Mouse (Mus musculus) embryonic facial prominence, embryonic 13.5 days (tissue): ENCODE data around the gene Colq. TPM values are rescaled to one million over a fixed set of nuclear protein-coding genes. Genes with fewer than 3 reads are reported as not detected.

ENCODE experiments used
- ATAC-seq: fragments of 200-750 bp; cut with Nextera tagmentation; 2 replicates; pipeline ENCODE4 v1.8.0; 2017; ENCODE audit warnings: low read depth; ENCODE audit not compliant: insufficient number of reproducible peaks, insufficient read depth, low FRiP score, low TSS enrichment
- H3K27ac ChIP-seq: fragments of 300-500 bp; sonication (generic); 2 replicates; pipeline ENCODE4 v1.5.1; 2015; ENCODE audit warnings: moderate library complexity, mild to moderate bottlenecking, inconsistent platforms
- H3K27me3 ChIP-seq: fragments of 300-500 bp; sonication (generic); 2 replicates; pipeline ENCODE4 v1.6.1; 2015; ENCODE audit warnings: mild to moderate bottlenecking, inconsistent platforms
- H3K36me3 ChIP-seq: fragments of 300-500 bp; sonication (generic); 2 replicates; pipeline ENCODE4 v1.6.1; 2015; ENCODE audit warnings: mild to moderate bottlenecking, inconsistent platforms
- H3K4me1 ChIP-seq: fragments of 300-500 bp; sonication (generic); 2 replicates; pipeline ENCODE4 v1.6.1; 2015; ENCODE audit warnings: inconsistent platforms
- H3K4me2 ChIP-seq: fragments of 300-500 bp; sonication (generic); 2 replicates; pipeline ENCODE4 v1.6.1; 2015; ENCODE audit warnings: moderate library complexity, mild to moderate bottlenecking, inconsistent platforms
- H3K4me3 ChIP-seq: fragments of 300-500 bp; sonication (generic); 2 replicates; pipeline ENCODE4 v1.5.1; 2015; ENCODE audit warnings: mild to moderate bottlenecking, inconsistent platforms
- H3K9ac ChIP-seq: fragments of 300-500 bp; sonication (generic); 2 replicates; pipeline ENCODE4 v1.6.1; 2015; ENCODE audit warnings: mild to moderate bottlenecking, inconsistent platforms
- H3K9me3 ChIP-seq: fragments of 300-500 bp; sonication (generic); 2 replicates; pipeline ENCODE4 v1.6.1; 2016; ENCODE audit warnings: inconsistent platforms
- WGBS: fragments of 180-500 bp; shearing (Covaris S2); methylation state at CpG from one replicate; pipeline ENCODE4 v1.1.7; 2015; ENCODE audit warnings: mixed read lengths; 5-methylcytosine and 5-hydroxymethylcytosine counted together
- polyA plus RNA-seq: library from polyadenylated mRNA; unstranded; fragments of >200 nt; fragmentation: Nextera tagmentation; extraction: Ambion mirVana; gene quantifications from 2 replicates; pipeline ENCODE4 v1.2.1, GENCODE M21; 2015

Colq gene
- polyA plus RNA-seq, 1 experiment from 2014 or later: 0.39 TPM

DNA sequence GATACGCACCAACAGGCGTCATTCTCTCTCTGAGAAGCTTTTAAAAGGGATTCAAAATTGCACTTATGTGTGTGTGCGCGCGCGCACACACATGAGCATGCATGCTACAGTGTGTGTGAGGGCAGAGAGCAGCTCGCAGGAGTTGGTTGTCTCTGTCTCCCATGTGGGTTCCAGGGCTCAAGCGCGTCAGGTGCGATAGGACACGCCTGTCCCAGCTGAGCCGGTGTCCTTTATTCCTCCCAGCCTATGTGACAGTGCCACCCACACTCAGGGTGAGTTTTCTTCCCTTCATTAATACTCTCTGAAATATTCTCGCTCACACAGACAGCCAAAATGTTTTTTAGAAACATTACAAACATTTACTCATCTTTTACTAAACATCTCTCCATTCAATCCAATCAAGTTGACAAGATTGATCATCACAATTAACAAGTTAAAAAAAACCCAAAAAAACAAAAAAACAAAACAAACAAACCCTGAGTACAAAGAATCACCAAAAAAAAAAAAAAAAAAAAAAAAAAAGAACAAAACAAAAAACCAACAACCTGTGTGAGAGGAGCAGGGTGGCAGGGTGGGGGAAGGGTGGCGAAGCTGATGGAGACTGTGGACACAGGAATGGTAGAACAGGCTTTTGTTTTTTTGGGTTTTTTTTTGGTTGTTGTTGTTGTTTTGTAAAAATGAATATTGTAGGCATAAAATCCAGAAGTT is 10.9 kb upstream of the Colq start:
- Histone ChIP-seq H3K27ac (no peak overlapping the region), H3K4me1 (no peaks in the 10 kb centered on the region), H3K27me3 (no peaks in the 10 kb centered on the region), H3K36me3 (no peaks in the 10 kb centered on the region), H3K4me3 (no peak overlapping the region), H3K9me3 (no peaks in the 10 kb centered on the region), H3K4me2 (no peak overlapping the region), H3K9ac (no peak overlapping the region)
- no peak for ATAC-seq
- WGBS: 91% methylated on average over 14 of the region's 14 CpGs

DNA sequence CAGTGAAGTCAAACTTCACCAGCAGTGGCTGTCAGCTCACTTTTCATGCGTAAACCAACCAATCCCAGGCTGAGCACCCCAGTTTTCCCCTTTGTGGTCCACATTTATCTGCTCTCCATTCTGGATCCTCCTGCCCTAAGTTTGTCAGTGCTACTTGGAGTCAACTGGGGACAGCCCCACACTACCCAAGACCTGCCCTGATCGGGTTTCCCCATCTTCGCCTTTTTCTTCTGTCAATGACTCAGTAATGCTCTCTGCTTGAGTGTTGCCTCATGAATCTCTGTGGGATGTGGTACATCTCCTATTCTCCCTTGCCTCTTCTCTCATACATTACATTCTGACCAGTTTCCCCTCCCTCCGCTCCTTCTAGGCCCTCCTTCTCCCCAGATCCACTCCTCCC is 6.3 kb upstream of the Colq start:
- Histone ChIP-seq H3K4me3 (no peak overlapping the region), H3K4me2 (no peak overlapping the region), H3K9me3 (no peaks in the 10 kb centered on the region), H3K36me3 (no peaks in the 10 kb centered on the region), H3K9ac (no peak overlapping the region), H3K4me1 (0 out of 2 replicates have a peak, but pooled peaks cover 3% of the 10 kb centered on the region), H3K27me3 (no peaks in the 10 kb centered on the region), H3K27ac (no peak overlapping the region)
- WGBS: 91% methylated on average over 4 of the region's 4 CpGs
- no peak for ATAC-seq

DNA sequence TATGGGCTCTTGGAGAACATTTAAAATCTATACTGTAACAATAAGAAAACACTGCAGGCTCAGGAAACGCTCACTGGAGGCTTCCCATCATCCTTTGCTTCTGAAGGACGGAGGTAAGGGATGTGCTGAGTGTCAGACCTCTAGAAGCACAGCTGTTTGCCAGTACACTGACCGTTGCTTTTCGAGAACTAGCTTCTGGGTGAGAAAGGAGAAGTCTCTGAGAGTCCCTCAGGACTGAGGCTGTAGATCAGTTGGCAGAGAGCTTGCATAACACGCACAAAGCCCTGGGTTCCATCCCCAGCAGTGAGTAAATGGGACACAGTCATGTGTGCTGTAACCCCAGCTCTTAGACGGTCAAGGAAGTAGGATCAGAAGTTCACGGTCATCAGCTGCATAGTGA is 5.3 kb upstream of the Colq start:
- ATAC-seq: no peak
- no peak overlapping the region for H3K4me3 ChIP-seq
- no peak overlapping the region for H3K9ac ChIP-seq
- no peaks in the 10 kb centered on the region for H3K36me3 ChIP-seq
- H3K9me3 ChIP-seq: no peaks in the 10 kb centered on the region
- no peak overlapping the region for H3K4me2 ChIP-seq
- H3K27me3 ChIP-seq: no peaks in the 10 kb centered on the region
- 81% methylated on average over 7 of the region's 7 CpGs for WGBS
- H3K27ac ChIP-seq: no peak overlapping the region
- H3K4me1 ChIP-seq: 0 out of 2 replicates have a peak, but pooled peaks cover 3% of the 10 kb centered on the region

DNA sequence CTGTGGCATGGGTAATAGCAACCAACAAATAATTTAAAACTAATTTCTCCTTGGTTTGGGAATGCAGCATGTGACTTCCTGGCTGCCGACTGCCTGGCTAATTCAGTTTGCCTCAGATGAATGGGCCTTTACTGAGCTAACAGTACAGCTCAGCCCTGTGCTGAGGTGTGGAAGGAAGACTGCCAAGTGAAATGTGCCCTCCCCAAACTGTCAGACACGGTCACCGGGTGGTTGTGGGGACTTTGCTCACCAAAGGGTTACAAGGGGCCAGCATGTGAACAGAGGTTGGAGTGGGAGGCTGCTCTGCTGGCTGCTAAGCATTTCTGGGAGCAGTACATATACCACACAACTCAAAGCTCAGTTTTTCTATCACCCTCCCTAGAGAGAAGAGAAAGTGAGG is 3.5 kb upstream of the Colq start:
- Histone ChIP-seq H3K27ac (0 out of 2 replicates have a peak overlapping the region, but pooled peaks have one; percentile 7), H3K36me3 (no peaks in the 10 kb centered on the region), H3K27me3 (no peaks in the 10 kb centered on the region), H3K9ac (no peak overlapping the region), H3K4me2 (no peak overlapping the region), H3K4me1 (0 out of 2 replicates have a peak, but pooled peaks cover 3% of the 10 kb centered on the region), H3K9me3 (no peaks in the 10 kb centered on the region), H3K4me3 (no peak overlapping the region)
- no peak for ATAC-seq
- 75% methylated on average over 3 of the region's 3 CpGs for WGBS

DNA sequence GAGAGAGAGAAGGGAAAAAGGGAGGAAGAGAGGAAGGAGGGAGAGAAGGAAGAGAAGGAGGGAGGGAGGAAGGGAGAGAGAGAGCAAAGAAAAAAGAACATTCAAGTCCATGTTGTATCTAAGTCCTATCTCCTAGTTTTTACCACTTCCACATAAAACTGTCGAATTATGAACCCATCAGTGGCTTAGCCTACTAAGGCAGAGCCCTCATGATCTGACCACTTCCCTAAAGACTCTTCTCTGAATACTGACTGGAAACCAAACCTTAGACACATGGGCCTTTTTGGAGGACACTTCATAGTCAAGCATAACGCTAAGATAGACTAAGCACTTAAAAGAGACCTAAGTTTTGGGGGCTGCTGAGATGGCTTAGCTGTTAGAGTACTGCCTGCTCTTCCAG is 1.9 kb upstream of the Colq start:
- Histone ChIP-seq H3K4me3 (no peak overlapping the region), H3K4me2 (no peak overlapping the region), H3K36me3 (no peaks in the 10 kb centered on the region), H3K27ac (no peak overlapping the region), H3K9me3 (no peaks in the 10 kb centered on the region), H3K4me1 (0 out of 2 replicates have a peak, but pooled peaks cover 3% of the 10 kb centered on the region), H3K9ac (no peak overlapping the region), H3K27me3 (no peaks in the 10 kb centered on the region)
- WGBS: 84% methylated on average over 2 of the region's 2 CpGs
- ATAC-seq: no peak

DNA sequence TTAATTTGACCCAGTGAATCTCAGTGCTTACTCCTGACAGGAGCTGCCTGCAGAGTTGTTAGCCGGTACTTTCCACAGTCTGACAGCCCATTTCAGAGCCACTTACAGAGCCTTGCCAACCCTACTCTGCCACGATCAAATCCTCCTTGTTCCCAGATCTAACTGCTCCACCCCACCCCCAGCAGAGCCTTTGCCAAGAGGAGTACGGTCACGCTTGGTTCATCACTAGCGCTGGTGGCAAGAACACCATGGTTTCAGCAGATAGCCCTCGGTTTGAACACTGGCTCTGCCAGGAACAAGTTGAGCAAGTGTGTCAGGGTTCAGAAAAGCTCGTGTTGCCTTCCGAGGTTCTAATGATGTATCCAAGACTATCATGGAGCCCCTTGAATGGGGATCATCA is 4.7 kb downstream of the Colq start:
- Histone ChIP-seq H3K27me3 (no peaks in the 10 kb centered on the region), H3K4me2 (no peak overlapping the region), H3K4me1 (no peaks in the 10 kb centered on the region), H3K4me3 (no peak overlapping the region), H3K27ac (no peak overlapping the region), H3K9ac (no peak overlapping the region), H3K9me3 (no peaks in the 10 kb centered on the region), H3K36me3 (no peaks in the 10 kb centered on the region)
- ATAC-seq: no peak
- 80% methylated on average over 8 of the region's 8 CpGs for WGBS

DNA sequence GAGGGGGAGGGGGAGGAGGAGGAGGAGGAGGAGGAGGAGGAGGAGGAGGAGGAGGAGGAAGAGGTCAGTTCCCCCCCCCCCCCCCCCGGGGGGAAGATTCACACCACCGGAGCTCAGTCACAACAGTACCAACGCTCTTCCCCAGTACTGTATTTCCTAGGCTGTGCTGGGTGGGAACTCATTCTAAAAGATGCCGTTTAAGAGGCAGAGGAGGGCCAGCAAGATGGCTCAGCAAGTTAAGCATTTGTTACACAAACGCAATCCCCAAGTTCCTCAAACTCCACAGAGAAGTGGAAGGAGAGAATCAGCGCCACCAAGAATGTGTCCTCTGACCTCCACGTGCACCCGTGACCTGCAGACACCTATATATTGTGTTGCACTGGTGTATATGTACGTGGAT is 8.1 kb downstream of the Colq start:
- Histone ChIP-seq H3K27me3 (no peaks in the 10 kb centered on the region), H3K4me3 (no peak overlapping the region), H3K36me3 (no peaks in the 10 kb centered on the region), H3K27ac (no peak overlapping the region), H3K4me1 (peaks cover 3% of the 10 kb centered on the region; the same call in 1 of the 2 replicates), H3K9me3 (no peaks in the 10 kb centered on the region), H3K9ac (no peak overlapping the region), H3K4me2 (no peak overlapping the region)
- 79% methylated on average over 9 of the region's 9 CpGs for WGBS
- no peak for ATAC-seq

DNA sequence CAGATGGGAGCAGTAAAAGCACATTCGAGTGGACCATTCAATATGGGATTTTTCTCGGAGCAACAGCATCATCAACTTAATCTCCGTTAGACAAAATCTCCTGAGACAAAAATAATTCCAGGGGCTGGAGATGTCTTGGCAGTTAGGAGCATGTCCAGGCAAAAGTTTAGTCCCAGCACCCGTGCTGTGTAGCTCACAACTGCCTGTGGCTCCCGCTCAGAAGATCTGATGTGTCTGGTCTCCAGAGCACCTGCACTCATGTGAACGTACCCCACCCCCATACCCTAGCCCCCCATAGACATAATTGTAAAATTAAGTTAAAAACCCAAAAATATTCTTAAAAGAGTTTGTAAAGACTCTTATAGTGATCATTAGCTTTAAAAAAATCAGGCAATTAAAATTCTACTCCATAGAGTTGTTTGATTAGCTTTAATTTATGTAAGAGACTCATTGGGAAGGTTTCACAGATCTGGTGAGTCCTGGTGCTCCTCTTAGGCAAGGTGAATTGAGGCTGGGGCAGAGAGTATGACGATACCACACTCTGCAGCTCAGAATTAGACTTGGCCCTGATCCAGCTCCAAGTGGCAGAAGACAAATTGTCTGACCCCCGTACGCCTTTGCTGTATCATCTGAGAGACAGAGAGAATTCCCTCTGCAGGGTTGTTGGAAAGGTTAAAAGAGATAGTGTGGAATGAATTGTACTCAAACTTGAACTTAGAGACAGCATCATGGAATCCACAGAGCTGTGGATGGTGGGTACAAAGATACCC is 13.0 kb downstream of the Colq start:
- no peaks in the 10 kb centered on the region for H3K36me3 ChIP-seq
- ATAC-seq: no peak
- no peak overlapping the region for H3K27ac ChIP-seq
- H3K4me1 ChIP-seq: peaks cover 26% of the 10 kb centered on the region
- no peak overlapping the region for H3K4me3 ChIP-seq
- 0 out of 2 replicates have a peak overlapping the region, but pooled peaks have one; percentile 18 for H3K4me2 ChIP-seq
- H3K9me3 ChIP-seq: no peaks in the 10 kb centered on the region
- no peaks in the 10 kb centered on the region for H3K27me3 ChIP-seq
- no peak overlapping the region for H3K9ac ChIP-seq
- 41% methylated on average over 9 of the region's 9 CpGs for WGBS

DNA sequence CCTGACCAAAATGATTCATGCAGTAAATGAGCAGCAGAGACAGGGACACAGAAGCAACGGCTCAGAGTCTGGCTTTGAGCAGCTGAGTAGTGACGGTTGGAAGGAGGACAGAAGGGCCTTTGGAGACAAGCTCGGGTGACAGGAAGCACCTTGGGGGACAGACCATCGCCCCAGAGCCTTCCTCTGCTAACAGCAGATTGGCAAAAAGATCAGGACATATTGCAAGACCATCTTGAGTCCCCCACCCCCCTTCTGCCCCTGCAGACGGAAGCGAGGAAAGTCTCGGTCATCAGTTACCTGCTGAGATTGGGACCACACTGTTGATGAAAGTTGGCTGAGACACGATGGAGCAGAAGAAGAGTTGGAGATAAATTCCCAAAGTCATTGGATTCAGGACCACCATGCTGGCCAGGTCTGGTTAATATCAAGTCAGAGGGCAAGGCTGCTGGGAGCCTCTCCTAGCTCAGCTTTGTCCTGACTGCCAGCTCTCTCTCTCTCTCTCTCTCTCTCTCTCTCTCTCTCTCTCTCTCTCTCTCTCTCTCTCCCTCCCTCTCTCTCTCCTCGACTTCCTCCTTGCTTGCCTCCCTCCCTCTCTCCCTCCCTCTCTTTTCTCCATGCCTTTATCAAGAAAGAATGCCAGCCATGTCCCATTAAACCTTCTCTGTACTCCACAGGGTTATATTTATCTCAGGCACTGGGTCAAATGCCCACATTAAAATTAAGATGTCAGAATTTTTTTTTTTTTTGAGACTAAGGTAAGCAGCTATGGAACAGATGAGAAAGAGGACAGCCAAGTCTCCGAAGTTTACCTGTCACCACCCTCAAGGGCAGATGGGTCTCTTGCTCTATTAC is 14.1 kb downstream of the Colq start:
- ATAC-seq: no peak
- Histone ChIP-seq H3K9ac (no peak overlapping the region), H3K4me2 (peak overlapping the region; percentile 18; the same call in 1 of the 2 replicates), H3K9me3 (no peaks in the 10 kb centered on the region), H3K4me1 (peaks cover 26% of the 10 kb centered on the region), H3K4me3 (no peak overlapping the region), H3K27me3 (no peaks in the 10 kb centered on the region), H3K27ac (no peak overlapping the region), H3K36me3 (no peaks in the 10 kb centered on the region)
- WGBS: 41% methylated on average over 10 of the region's 10 CpGs

DNA sequence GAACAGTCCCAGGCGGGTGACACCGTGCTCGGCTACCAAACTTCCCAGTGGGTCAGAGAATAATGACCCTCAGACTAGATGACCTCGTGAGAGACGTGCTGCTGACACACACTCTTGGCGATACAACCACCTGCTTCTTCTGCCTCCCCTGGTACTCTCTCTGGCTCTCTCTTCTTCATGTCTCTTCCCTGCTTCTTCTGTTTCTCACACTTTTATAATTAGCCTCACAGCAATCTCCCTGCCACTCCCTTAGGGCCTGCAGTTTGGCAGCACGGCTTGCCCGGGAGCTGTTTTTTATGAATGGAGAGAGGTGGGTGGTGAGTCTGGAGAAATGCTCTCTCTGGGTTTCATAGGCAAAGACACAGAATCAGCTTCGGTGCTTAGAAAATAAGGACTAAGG is 15.3 kb downstream of the Colq start:
- Histone ChIP-seq H3K4me1 (peaks cover 26% of the 10 kb centered on the region), H3K9ac (no peak overlapping the region), H3K36me3 (no peaks in the 10 kb centered on the region), H3K9me3 (no peaks in the 10 kb centered on the region), H3K4me3 (no peak overlapping the region), H3K4me2 (no peak overlapping the region), H3K27ac (no peak overlapping the region), H3K27me3 (no peaks in the 10 kb centered on the region)
- 71% methylated on average over 9 of the region's 9 CpGs for WGBS
- ATAC-seq: no peak

DNA sequence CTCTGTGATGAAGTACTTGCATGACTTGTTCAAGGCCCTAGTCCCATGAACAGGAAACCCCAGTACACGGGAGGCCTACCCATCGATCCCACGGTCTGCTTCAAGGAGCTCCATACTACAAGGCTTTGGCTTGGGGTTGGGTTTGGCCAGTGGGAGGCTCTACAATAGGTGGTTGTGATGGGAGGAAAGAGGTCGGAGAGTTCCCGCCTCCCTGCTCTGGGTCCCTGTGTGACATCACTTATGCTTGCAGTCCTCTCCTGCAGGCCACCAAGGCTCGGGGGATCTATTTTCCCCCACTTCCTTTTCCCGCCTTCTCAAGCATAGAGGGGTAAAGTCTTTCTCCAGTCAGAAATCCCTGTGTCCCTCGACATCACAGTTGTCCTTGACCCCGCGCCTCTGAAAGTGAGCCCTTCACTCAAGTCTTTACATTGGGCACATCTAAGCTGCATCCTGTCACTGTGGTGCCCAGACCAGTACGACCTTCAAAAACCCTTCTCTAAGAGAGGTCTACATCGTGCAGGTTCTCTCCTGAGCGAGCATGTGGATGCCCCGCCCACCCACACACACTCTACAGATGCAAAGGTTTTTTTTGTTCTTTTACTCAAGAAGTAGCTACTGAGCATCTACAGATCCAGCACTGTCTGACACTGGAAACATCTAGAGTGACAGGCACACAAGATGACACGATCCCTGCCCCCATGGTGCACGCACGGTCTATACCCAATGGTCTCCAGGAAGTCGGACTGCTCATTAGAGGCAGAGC is 16.1 kb downstream of the Colq start:
- H3K27ac ChIP-seq: no peak overlapping the region
- no peaks in the 10 kb centered on the region for H3K36me3 ChIP-seq
- 90% methylated on average over 18 of the region's 18 CpGs for WGBS

More for the DNA sequence above, 16.1 kb downstream of the Colq start:
- 0 out of 2 replicates have a peak, but pooled peaks have one; percentile 52 for ATAC-seq
- H3K9me3 ChIP-seq: no peaks in the 10 kb centered on the region
- H3K9ac ChIP-seq: no peak overlapping the region
- no peak overlapping the region for H3K4me2 ChIP-seq
- H3K4me3 ChIP-seq: no peak overlapping the region
- no peaks in the 10 kb centered on the region for H3K27me3 ChIP-seq
- H3K4me1 ChIP-seq: peaks cover 26% of the 10 kb centered on the region
